Mouse (Mus musculus): ENCODE data around the gene Pcgf2. TPM values are rescaled to one million over a fixed set of nuclear protein-coding genes. Genes with fewer than 3 reads are reported as not detected.

The Pcgf2 gene
- total RNA-seq (2014; rRNA removed), result 0.34 and 0.37 TPM in 2 replicates
- polyA plus RNA-seq (2012; rRNA removed), result 5.6 and 12.0 TPM in 2 replicates

DNA sequence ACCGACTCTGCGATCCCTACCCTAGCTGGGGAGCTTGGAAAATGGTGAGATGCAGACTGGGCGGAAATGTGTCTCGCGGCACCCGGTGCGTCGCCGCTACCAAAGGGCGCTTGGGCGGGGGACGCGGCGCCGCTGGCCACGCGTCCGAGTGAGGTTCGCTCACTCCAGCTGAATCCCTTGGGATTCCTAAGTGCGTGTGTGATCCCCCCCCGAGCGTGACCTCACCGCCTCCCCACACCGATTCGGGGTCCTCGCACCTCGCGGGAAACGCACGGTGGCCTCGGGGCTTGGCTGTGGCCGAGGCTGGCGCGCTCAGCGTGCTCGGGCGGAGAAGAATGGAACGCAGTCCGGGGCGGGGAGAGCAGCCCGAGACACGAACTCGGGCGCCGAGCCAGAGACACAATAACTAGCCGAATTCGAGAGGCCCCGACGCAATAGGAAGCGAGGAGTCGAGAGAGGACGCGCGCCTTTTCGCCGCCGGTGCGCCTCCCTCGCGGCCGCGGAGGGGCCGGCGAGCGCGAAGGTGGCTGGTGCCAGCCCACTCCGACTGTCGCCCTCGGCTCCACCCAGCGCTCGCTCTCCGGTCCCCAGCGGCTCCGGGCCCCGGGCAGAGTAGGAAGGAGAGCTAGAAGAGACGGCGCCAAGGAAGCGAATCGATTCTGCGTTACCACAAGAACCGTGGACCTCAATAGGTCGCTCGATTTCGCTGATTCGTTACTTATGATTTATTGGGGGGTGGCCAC, at the start of gene Pcgf2:
Gene Pcgf2 (minus strand): TSS at position 495 of the 743 bp plus-strand sequence.
- peak within 1 kb of the TSS; percentile 76 for H3K4me3 ChIP-seq (ENCODE audit: insufficient read depth, low read depth, low read length)
- peak within 1 kb of the TSS; percentile 86 for H3K9ac ChIP-seq (ENCODE audit: low read depth, low read length)
- DNase-seq (ENCODE audit: extremely low read depth, low read depth, low spot score), result peak; percentile 47
- H3K36me3 ChIP-seq (ENCODE audit: control insufficient read depth, insufficient read depth, low read length), result no peaks in the 10 kb centered on the region
- H3K79me2 ChIP-seq (ENCODE audit: control insufficient read depth, insufficient read depth, low read length), result peaks cover 12% of the 10 kb centered on the region; the same call in 1 of the 2 replicates
- H3K4me1 ChIP-seq (ENCODE audit: control insufficient read depth, insufficient read depth, low read length), result peaks cover 10% of the 10 kb centered on the region
- H3K27me3 ChIP-seq (ENCODE audit: control insufficient read depth, insufficient read depth, low read length), result no peaks in the 10 kb centered on the region
- under 1% methylated on average over 85 of the region's 85 CpGs for WGBS
- H3K27ac ChIP-seq (replicated peaks; ENCODE audit: insufficient read depth, low read depth, low read length), result peak within 1 kb of the TSS; percentile 69
- TF ChIP-seq POLR2A (IDR thresholded peaks at IDR 0.05; ENCODE audit: extremely low read depth, insufficient read depth, low read length) (0 out of 2 replicates have a peak, but pooled peaks have one; percentile 41), CTCF (IDR thresholded peaks at IDR 0.05; ENCODE audit: low read depth, low read length) (no peak)

DNA sequence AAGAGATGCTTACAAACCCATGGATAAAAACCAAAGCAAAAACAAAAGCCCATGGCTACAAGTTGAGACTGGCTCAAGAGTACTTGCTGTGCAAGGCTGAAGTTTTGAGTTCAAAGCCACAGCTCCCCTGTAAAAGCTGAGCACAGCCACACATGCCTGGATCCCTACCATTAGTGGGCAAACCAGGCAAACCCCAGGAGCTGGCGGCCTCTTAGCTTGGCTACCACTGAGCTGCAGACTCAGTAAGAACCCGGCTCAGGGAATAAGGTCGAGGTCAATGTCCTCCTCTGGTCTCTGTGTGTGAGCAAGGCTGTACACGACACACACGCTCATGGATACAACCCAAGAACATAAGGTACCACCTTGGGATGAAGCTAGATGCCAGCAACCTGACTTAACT, 48.2 kb upstream of the Pcgf2 start:
- Histone ChIP-seq H3K27me3 (ENCODE audit: control insufficient read depth, insufficient read depth, low read length) (no peaks in the 10 kb centered on the region), H3K27ac (replicated peaks; ENCODE audit: insufficient read depth, low read depth, low read length) (no peak overlapping the region), H3K79me2 (ENCODE audit: control insufficient read depth, insufficient read depth, low read length) (peaks cover 8% of the 10 kb centered on the region; the same call in 1 of the 2 replicates), H3K36me3 (ENCODE audit: control insufficient read depth, insufficient read depth, low read length) (peaks cover 21% of the 10 kb centered on the region), H3K9ac (ENCODE audit: low read depth, low read length) (no peak overlapping the region), H3K4me3 (ENCODE audit: insufficient read depth, low read depth, low read length) (no peak overlapping the region), H3K4me1 (ENCODE audit: control insufficient read depth, insufficient read depth, low read length) (peaks cover 7% of the 10 kb centered on the region)
- DNase-seq (ENCODE audit: extremely low read depth, low read depth, low spot score), result no peak
- WGBS, result 51% methylated on average over 5 of the region's 5 CpGs
- TF ChIP-seq POLR2A (IDR thresholded peaks at IDR 0.05; ENCODE audit: extremely low read depth, insufficient read depth, low read length) (no peak), CTCF (IDR thresholded peaks at IDR 0.05; ENCODE audit: low read depth, low read length) (no peak)

DNA sequence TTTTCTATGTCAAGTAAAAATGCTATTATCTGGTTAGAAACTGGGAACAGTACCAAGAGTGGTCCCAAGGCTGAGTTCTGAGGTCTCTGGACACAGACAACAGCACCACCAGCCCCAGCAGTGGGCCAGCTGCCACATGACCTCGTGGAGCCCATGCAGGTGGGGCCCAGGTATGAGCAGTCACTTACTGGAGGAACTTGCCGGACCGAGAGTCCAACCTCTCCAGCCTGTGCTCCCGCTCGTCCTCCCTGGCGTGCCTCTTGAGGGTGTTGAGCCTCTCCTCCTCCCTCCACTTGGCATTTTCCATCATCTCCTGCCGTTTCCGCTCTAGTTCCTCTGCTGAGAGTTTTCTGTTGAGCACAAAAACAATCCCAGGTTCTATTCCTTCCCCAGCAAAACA, 47.5 kb upstream of the Pcgf2 start:
- no peak overlapping the region for H3K9ac ChIP-seq (ENCODE audit: low read depth, low read length)
- no peak overlapping the region for H3K27ac ChIP-seq (replicated peaks; ENCODE audit: insufficient read depth, low read depth, low read length)
- H3K27me3 ChIP-seq (ENCODE audit: control insufficient read depth, insufficient read depth, low read length), result no peaks in the 10 kb centered on the region
- H3K79me2 ChIP-seq (ENCODE audit: control insufficient read depth, insufficient read depth, low read length), result peaks cover 15% of the 10 kb centered on the region; the same call in 1 of the 2 replicates
- DNase-seq (ENCODE audit: extremely low read depth, low read depth, low spot score), result no peak
- no peak for TF ChIP-seq CTCF (IDR thresholded peaks at IDR 0.05; ENCODE audit: low read depth, low read length)
- TF ChIP-seq POLR2A (IDR thresholded peaks at IDR 0.05; ENCODE audit: extremely low read depth, insufficient read depth, low read length), result no peak
- H3K4me1 ChIP-seq (ENCODE audit: control insufficient read depth, insufficient read depth, low read length), result peaks cover 14% of the 10 kb centered on the region
- no peak overlapping the region for H3K4me3 ChIP-seq (ENCODE audit: insufficient read depth, low read depth, low read length)
- 97% methylated on average over 8 of the region's 8 CpGs for WGBS
- peaks cover 17% of the 10 kb centered on the region for H3K36me3 ChIP-seq (ENCODE audit: control insufficient read depth, insufficient read depth, low read length)

DNA sequence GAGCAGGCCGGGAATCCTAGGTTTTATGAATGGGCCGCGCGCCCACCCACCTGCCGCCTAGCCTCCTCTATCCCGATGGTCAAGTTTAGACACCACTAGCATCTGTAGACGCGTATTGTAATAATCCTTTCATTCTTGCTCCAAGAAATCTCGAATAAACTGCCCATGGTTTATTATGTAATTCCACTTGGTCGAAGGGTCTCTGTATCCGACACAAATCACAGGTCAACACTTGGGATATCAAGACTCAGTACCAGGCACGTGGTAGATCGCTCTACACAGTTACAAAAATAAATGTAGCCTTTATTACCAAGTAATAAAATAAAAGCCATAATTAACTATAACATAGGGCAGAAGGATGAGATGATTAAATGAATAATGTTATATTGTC, 45.0 kb upstream of the Pcgf2 start:
- Histone ChIP-seq H3K27me3 (ENCODE audit: control insufficient read depth, insufficient read depth, low read length) (no peaks in the 10 kb centered on the region), H3K27ac (replicated peaks; ENCODE audit: insufficient read depth, low read depth, low read length) (peak overlapping the region; percentile 18; the same call in 1 of the 2 replicates), H3K36me3 (ENCODE audit: control insufficient read depth, insufficient read depth, low read length) (peaks cover 11% of the 10 kb centered on the region), H3K4me1 (ENCODE audit: control insufficient read depth, insufficient read depth, low read length) (peaks cover 15% of the 10 kb centered on the region), H3K79me2 (ENCODE audit: control insufficient read depth, insufficient read depth, low read length) (peaks cover 29% of the 10 kb centered on the region), H3K4me3 (ENCODE audit: insufficient read depth, low read depth, low read length) (peak overlapping the region; percentile 49; the same call in 1 of the 2 replicates), H3K9ac (ENCODE audit: low read depth, low read length) (0 out of 2 replicates have a peak overlapping the region, but pooled peaks have one; percentile 13)
- DNase-seq (ENCODE audit: extremely low read depth, low read depth, low spot score), result no peak
- WGBS, result 6% methylated on average over 13 of the region's 13 CpGs
- TF ChIP-seq POLR2A (IDR thresholded peaks at IDR 0.05; ENCODE audit: extremely low read depth, insufficient read depth, low read length) (no peak), CTCF (IDR thresholded peaks at IDR 0.05; ENCODE audit: low read depth, low read length) (no peak)

DNA sequence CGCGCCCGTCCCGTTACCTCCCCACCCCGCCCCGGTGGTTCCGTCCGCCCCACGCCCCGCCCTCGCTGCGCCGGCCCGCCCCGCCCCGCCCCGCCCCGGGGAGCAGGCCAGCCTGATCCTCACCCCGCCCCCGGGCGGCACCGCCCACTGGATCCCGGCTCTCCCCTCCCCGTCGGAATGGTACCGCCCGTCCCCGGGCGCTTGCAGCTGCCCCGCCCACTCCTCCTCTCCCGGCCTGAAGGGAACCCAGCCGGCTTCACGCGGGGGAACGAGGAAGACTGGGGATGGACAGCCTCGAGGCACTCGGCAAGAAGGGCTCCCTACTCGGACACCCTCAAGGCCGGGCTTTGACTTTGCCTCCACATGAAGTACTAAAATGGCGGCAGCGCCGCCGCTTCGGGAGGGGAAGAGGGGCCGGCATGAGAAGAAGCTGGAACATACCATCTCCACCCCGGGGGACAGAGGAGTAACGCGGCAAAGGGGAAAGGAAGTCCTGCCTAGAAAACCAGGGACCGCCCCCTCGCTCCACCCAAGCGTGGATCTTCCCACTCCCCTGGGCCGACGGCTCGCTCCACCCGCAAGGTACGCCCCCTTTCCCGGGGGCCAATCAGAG, 44.5 kb upstream of the Pcgf2 start:
- DNase-seq (ENCODE audit: extremely low read depth, low read depth, low spot score), result peak; percentile 97
- peaks cover 8% of the 10 kb centered on the region for H3K36me3 ChIP-seq (ENCODE audit: control insufficient read depth, insufficient read depth, low read length)
- peaks cover 17% of the 10 kb centered on the region for H3K4me1 ChIP-seq (ENCODE audit: control insufficient read depth, insufficient read depth, low read length)
- no peaks in the 10 kb centered on the region for H3K27me3 ChIP-seq (ENCODE audit: control insufficient read depth, insufficient read depth, low read length)
- WGBS, result 1% methylated on average over 53 of the region's 57 CpGs
- peaks cover 32% of the 10 kb centered on the region for H3K79me2 ChIP-seq (ENCODE audit: control insufficient read depth, insufficient read depth, low read length)
- peak overlapping the region; percentile 95 for H3K27ac ChIP-seq (replicated peaks; ENCODE audit: insufficient read depth, low read depth, low read length)
- TF ChIP-seq POLR2A (IDR thresholded peaks at IDR 0.05; ENCODE audit: extremely low read depth, insufficient read depth, low read length) (no peak), CTCF (IDR thresholded peaks at IDR 0.05; ENCODE audit: low read depth, low read length) (no peak)
- peak overlapping the region; percentile 93 for H3K9ac ChIP-seq (ENCODE audit: low read depth, low read length)
- peak overlapping the region; percentile 97 for H3K4me3 ChIP-seq (ENCODE audit: insufficient read depth, low read depth, low read length)

Data from liver, adult 2 months (tissue).